Mouse (Mus musculus): ENCODE data around the gene Itgb2. TPM values are rescaled to one million over a fixed set of nuclear protein-coding genes. Genes with fewer than 3 reads are reported as not detected.
A peak's percentile ranks its signal among the peaks of the same experiment; 100 is the strongest.

Itgb2 gene
- polyA plus RNA-seq, 1 experiment from 2014 or later: 23.1 TPM

GRCm38 (mm10) chr10:77590812-77591211 lies 60.8 kb downstream of the Itgb2 start:
- no peaks in the 10 kb centered on the region for H3K27me3 ChIP-seq (ENCODE audit: insufficient read depth, low read length)
- H3K4me1 ChIP-seq (ENCODE audit: insufficient read depth): peaks cover 45% of the 10 kb centered on the region
- 35% methylated on average over 6 of the region's 6 CpGs for WGBS (ENCODE audit: insufficient replicate concordance)
- peak overlapping the region; percentile 67; the same call in 1 of the 2 replicates for H3K27ac ChIP-seq (ENCODE audit: low read depth)
- H3K4me3 ChIP-seq (ENCODE audit: low read depth, low read length): no peak overlapping the region
- no peak overlapping the region for H3K4me2 ChIP-seq (ENCODE audit: low read depth, low read length)
- peak; percentile 85 for ATAC-seq
- TF ChIP-seq EP300 (IDR thresholded peaks at IDR 0.05; ENCODE audit: low read depth) (no peak), CTCF (IDR thresholded peaks at IDR 0.05; ENCODE audit: low read depth) (peak; percentile 99)
- H3K36me3 ChIP-seq (replicated peaks; ENCODE audit: insufficient read depth, low read length): peaks cover 63% of the 10 kb centered on the region
- H3K9me3 ChIP-seq (ENCODE audit: low read length): no peaks in the 10 kb centered on the region
- peak; percentile 83 for DNase-seq
- H3K9ac ChIP-seq (replicated peaks): no peak overlapping the region

- TF ChIP-seq EP300 (IDR thresholded peaks at IDR 0.05; ENCODE audit: low read depth) (no peak), CTCF (IDR thresholded peaks at IDR 0.05; ENCODE audit: low read depth) (no peak)
- Histone ChIP-seq H3K9me3 (ENCODE audit: low read length) (no peaks in the 10 kb centered on the region), H3K4me2 (ENCODE audit: low read depth, low read length) (no peak overlapping the region), H3K4me1 (ENCODE audit: insufficient read depth) (peaks cover 39% of the 10 kb centered on the region), H3K4me3 (ENCODE audit: low read depth, low read length) (no peak overlapping the region), H3K27me3 (ENCODE audit: insufficient read depth, low read length) (no peaks in the 10 kb centered on the region), H3K36me3 (replicated peaks; ENCODE audit: insufficient read depth, low read length) (peaks cover 71% of the 10 kb centered on the region), H3K27ac (ENCODE audit: low read depth) (no peak overlapping the region), H3K9ac (replicated peaks) (no peak overlapping the region)
- DNase-seq (no peak), ATAC-seq (no peak)
- 83% methylated on average over 6 of the region's 6 CpGs for WGBS (ENCODE audit: insufficient replicate concordance)
Observed at GRCm38 (mm10) chr10:77591546-77591945, 61.5 kb downstream of the Itgb2 start.

GRCm38 (mm10) chr10:77596060-77596459 lies 66.0 kb downstream of the Itgb2 start:
- H3K4me3 ChIP-seq (ENCODE audit: low read depth, low read length): no peak overlapping the region
- no peak overlapping the region for H3K9ac ChIP-seq (replicated peaks)
- TF ChIP-seq EP300 (IDR thresholded peaks at IDR 0.05; ENCODE audit: low read depth) (no peak), CTCF (IDR thresholded peaks at IDR 0.05; ENCODE audit: low read depth) (no peak)
- no peak for ATAC-seq
- H3K4me2 ChIP-seq (ENCODE audit: low read depth, low read length): no peak overlapping the region
- H3K27ac ChIP-seq (ENCODE audit: low read depth): no peak overlapping the region
- H3K9me3 ChIP-seq (ENCODE audit: low read length): no peaks in the 10 kb centered on the region
- no peak for DNase-seq
- H3K36me3 ChIP-seq (replicated peaks; ENCODE audit: insufficient read depth, low read length): peaks cover 74% of the 10 kb centered on the region
- WGBS (ENCODE audit: insufficient replicate concordance): 82% methylated on average over 2 of the region's 2 CpGs
- H3K27me3 ChIP-seq (ENCODE audit: insufficient read depth, low read length): no peaks in the 10 kb centered on the region
- no peaks in the 10 kb centered on the region for H3K4me1 ChIP-seq (ENCODE audit: insufficient read depth)

GRCm38 (mm10) chr10:77603021-77603420 lies 73.0 kb downstream of the Itgb2 start:
- H3K9me3 ChIP-seq (ENCODE audit: low read length): no peaks in the 10 kb centered on the region
- DNase-seq: no peak
- H3K36me3 ChIP-seq (replicated peaks; ENCODE audit: insufficient read depth, low read length): peaks cover 10% of the 10 kb centered on the region
- TF ChIP-seq EP300 (IDR thresholded peaks at IDR 0.05; ENCODE audit: low read depth) (no peak), CTCF (IDR thresholded peaks at IDR 0.05; ENCODE audit: low read depth) (no peak)
- peaks cover 20% of the 10 kb centered on the region for H3K4me1 ChIP-seq (ENCODE audit: insufficient read depth)
- ATAC-seq: no peak
- no peak overlapping the region for H3K4me3 ChIP-seq (ENCODE audit: low read depth, low read length)
- no peak overlapping the region for H3K4me2 ChIP-seq (ENCODE audit: low read depth, low read length)
- WGBS (ENCODE audit: insufficient replicate concordance): 67% methylated on average over 4 of the region's 4 CpGs
- H3K27me3 ChIP-seq (ENCODE audit: insufficient read depth, low read length): no peaks in the 10 kb centered on the region
- no peak overlapping the region for H3K27ac ChIP-seq (ENCODE audit: low read depth)
- H3K9ac ChIP-seq (replicated peaks): no peak overlapping the region

- no peak for ATAC-seq
- DNase-seq: no peak
- Histone ChIP-seq H3K4me3 (ENCODE audit: low read depth, low read length) (no peak overlapping the region), H3K4me2 (ENCODE audit: low read depth, low read length) (no peak overlapping the region), H3K4me1 (ENCODE audit: insufficient read depth) (peaks cover 24% of the 10 kb centered on the region), H3K9me3 (ENCODE audit: low read length) (no peaks in the 10 kb centered on the region), H3K27me3 (ENCODE audit: insufficient read depth, low read length) (no peaks in the 10 kb centered on the region), H3K36me3 (replicated peaks; ENCODE audit: insufficient read depth, low read length) (no peaks in the 10 kb centered on the region; the same call in 1 of the 2 replicates), H3K9ac (replicated peaks) (no peak overlapping the region), H3K27ac (ENCODE audit: low read depth) (no peak overlapping the region)
- TF ChIP-seq CTCF (IDR thresholded peaks at IDR 0.05; ENCODE audit: low read depth): peak; percentile 62
- TF ChIP-seq EP300 (IDR thresholded peaks at IDR 0.05; ENCODE audit: low read depth): no peak
- WGBS (ENCODE audit: insufficient replicate concordance): 93% methylated on average over 6 of the region's 6 CpGs
Observed at GRCm38 (mm10) chr10:77604111-77604510, 74.1 kb downstream of the Itgb2 start.

GRCm38 (mm10) chr10:77604958-77605357 lies 74.9 kb downstream of the Itgb2 start:
- no peak for TF ChIP-seq CTCF (IDR thresholded peaks at IDR 0.05; ENCODE audit: low read depth)
- TF ChIP-seq EP300 (IDR thresholded peaks at IDR 0.05; ENCODE audit: low read depth): no peak
- DNase-seq (no peak), ATAC-seq (no peak)
- Histone ChIP-seq H3K9ac (replicated peaks) (no peak overlapping the region), H3K27me3 (ENCODE audit: insufficient read depth, low read length) (no peaks in the 10 kb centered on the region), H3K36me3 (replicated peaks; ENCODE audit: insufficient read depth, low read length) (no peaks in the 10 kb centered on the region; the same call in 1 of the 2 replicates), H3K9me3 (ENCODE audit: low read length) (no peaks in the 10 kb centered on the region), H3K4me3 (ENCODE audit: low read depth, low read length) (no peak overlapping the region), H3K27ac (ENCODE audit: low read depth) (peak overlapping the region; percentile 97), H3K4me1 (ENCODE audit: insufficient read depth) (peaks cover 27% of the 10 kb centered on the region), H3K4me2 (ENCODE audit: low read depth, low read length) (no peak overlapping the region)
- WGBS (ENCODE audit: insufficient replicate concordance): 69% methylated on average over 5 of the region's 5 CpGs

GRCm38 (mm10) chr10:77605368-77605767 lies 75.3 kb downstream of the Itgb2 start:
- Histone ChIP-seq H3K4me2 (ENCODE audit: low read depth, low read length) (peak overlapping the region; percentile 82), H3K4me3 (ENCODE audit: low read depth, low read length) (peak overlapping the region; percentile 66), H3K9ac (replicated peaks) (peak overlapping the region; percentile 78), H3K4me1 (ENCODE audit: insufficient read depth) (peaks cover 29% of the 10 kb centered on the region), H3K36me3 (replicated peaks; ENCODE audit: insufficient read depth, low read length) (peaks cover 1% of the 10 kb centered on the region), H3K27me3 (ENCODE audit: insufficient read depth, low read length) (no peaks in the 10 kb centered on the region), H3K9me3 (ENCODE audit: low read length) (no peaks in the 10 kb centered on the region), H3K27ac (ENCODE audit: low read depth) (peak overlapping the region; percentile 97)
- peak; percentile 53 for DNase-seq
- TF ChIP-seq CTCF (IDR thresholded peaks at IDR 0.05; ENCODE audit: low read depth) (peak; percentile 86), EP300 (IDR thresholded peaks at IDR 0.05; ENCODE audit: low read depth) (no peak)
- 24% methylated on average over 1 of the region's 1 CpGs for WGBS (ENCODE audit: insufficient replicate concordance)
- peak; percentile 16; the same call in 1 of the 2 replicates for ATAC-seq
